Mouse (Mus musculus) forebrain, embryonic 10.5 days (tissue): ENCODE results near the gene Clrn2. TPM values are rescaled to one million over a fixed set of nuclear protein-coding genes. Genes with fewer than 3 reads are reported as not detected.
"Not testable (repeated sequence)": the region's sequence is repeated elsewhere in the genome, so short reads cannot be mapped to it uniquely, and the experiment has no call there.

Experiments used
- DNase-seq: peaks from one replicate; pipeline ENCODE4 v3.0.0-alpha.2; 2017; ENCODE audit warnings: low spot score; ENCODE audit errors: extremely low spot score
- H3K27ac ChIP-seq: fragments of 300-500 bp; sonication (generic); 2 replicates; pipeline ENCODE4 v1.5.1; 2016; ENCODE audit warnings: mild to moderate bottlenecking
- H3K27me3 ChIP-seq: fragments of 300-500 bp; sonication (generic); 2 replicates; pipeline ENCODE4 v1.6.1; 2016; ENCODE audit warnings: mild to moderate bottlenecking; ENCODE audit not compliant: poor library complexity, severe bottlenecking
- H3K36me3 ChIP-seq: fragments of 300-500 bp; sonication (generic); replicated peaks from 2 replicates; pipeline ENCODE4 v1.6.1; 2016; ENCODE audit warnings: mild to moderate bottlenecking, moderate library complexity
- H3K4me1 ChIP-seq: fragments of 300-500 bp; sonication (generic); 2 replicates; pipeline ENCODE4 v1.6.1; 2016
- H3K4me3 ChIP-seq: fragments of 300-500 bp; sonication (generic); 2 replicates; pipeline ENCODE4 v1.5.1; 2016; ENCODE audit warnings: mild to moderate bottlenecking, moderate library complexity
- H3K9me3 ChIP-seq: fragments of 300-500 bp; sonication (generic); 2 replicates; pipeline ENCODE4 v1.6.1; 2016; ENCODE audit warnings: mild to moderate bottlenecking, moderate library complexity
- WGBS: fragments of 180-500 bp; shearing (Covaris S2); methylation state at CpG from one replicate; pipeline ENCODE4 v1.1.7; 2016; 5-methylcytosine and 5-hydroxymethylcytosine counted together
- polyA plus RNA-seq: library from polyadenylated mRNA; unstranded; fragments of >200 nt; fragmentation: Nextera tagmentation; extraction: Ambion mirVana; gene quantifications from 2 replicates; pipeline ENCODE4 v1.2.1, GENCODE M21; 2016

Gene Clrn2
- polyA plus RNA-seq, result 0.15 TPM in 1 of 2 replicates, not detected in the other

- WGBS, result 79% methylated on average over 6 of the region's 6 CpGs
- peaks cover 23% of the 10 kb centered on the region for H3K4me1 ChIP-seq
- H3K27me3 ChIP-seq, result no peaks in the 10 kb centered on the region
Measured at GRCm38 (mm10) chr5:45453451-45453850, at the start of gene Clrn2. Gene Clrn2, plus strand, starts transcription at chr5:45453751.

GRCm38 (mm10) chr5:45406129-45406528, 47.4 kb upstream of the Clrn2 start:
- Histone ChIP-seq H3K36me3 (no peaks in the 10 kb centered on the region), H3K27me3 (no peaks in the 10 kb centered on the region), H3K9me3 (no peaks in the 10 kb centered on the region), H3K27ac (no peak overlapping the region), H3K4me3 (no peak overlapping the region), H3K4me1 (0 out of 2 replicates have a peak, but pooled peaks cover 4% of the 10 kb centered on the region)
- 88% methylated on average over 2 of the region's 2 CpGs for WGBS
- no peak for DNase-seq

More at GRCm38 (mm10) chr5:45453451-45453850, at the start of gene Clrn2:
- no peaks in the 10 kb centered on the region for H3K36me3 ChIP-seq
- no peaks in the 10 kb centered on the region for H3K9me3 ChIP-seq
- no peak within 1 kb of the TSS for H3K4me3 ChIP-seq
- no peak within 1 kb of the TSS for H3K27ac ChIP-seq
- no peak for DNase-seq

- Histone ChIP-seq H3K36me3 (no peaks in the 10 kb centered on the region), H3K4me3 (no peak overlapping the region), H3K27ac (no peak overlapping the region), H3K4me1 (no peaks in the 10 kb centered on the region), H3K9me3 (no peaks in the 10 kb centered on the region), H3K27me3 (no peaks in the 10 kb centered on the region)
- no peak for DNase-seq
- 91% methylated on average over 3 of the region's 3 CpGs for WGBS
Measured at GRCm38 (mm10) chr5:45416478-45416877, 37.1 kb upstream of the Clrn2 start.

- 77% methylated on average over 3 of the region's 3 CpGs for WGBS
- no peak for DNase-seq
- Histone ChIP-seq H3K27me3 (no peaks in the 10 kb centered on the region), H3K4me3 (no peak overlapping the region), H3K36me3 (no peaks in the 10 kb centered on the region), H3K27ac (no peak overlapping the region), H3K4me1 (peaks cover 3% of the 10 kb centered on the region; the same call in 1 of the 2 replicates), H3K9me3 (no peaks in the 10 kb centered on the region)
Measured at GRCm38 (mm10) chr5:45417859-45418443, 35.6 kb upstream of the Clrn2 start.

- Histone ChIP-seq H3K36me3 (no peaks in the 10 kb centered on the region), H3K9me3 (no peaks in the 10 kb centered on the region), H3K4me1 (peaks cover 3% of the 10 kb centered on the region; the same call in 1 of the 2 replicates), H3K27ac (no peak overlapping the region), H3K27me3 (no peaks in the 10 kb centered on the region), H3K4me3 (no peak overlapping the region)
- DNase-seq, result no peak
- 72% methylated on average over 10 of the region's 10 CpGs for WGBS
Measured at GRCm38 (mm10) chr5:45419841-45420638, 33.5 kb upstream of the Clrn2 start.

- Histone ChIP-seq H3K36me3 (no peaks in the 10 kb centered on the region), H3K27ac (no peak overlapping the region), H3K4me1 (peaks cover 3% of the 10 kb centered on the region; the same call in 1 of the 2 replicates), H3K27me3 (no peaks in the 10 kb centered on the region), H3K4me3 (no peak overlapping the region), H3K9me3 (peaks cover 3% of the 10 kb centered on the region; the same call in 1 of the 2 replicates)
- DNase-seq, result no peak
- WGBS, result 76% methylated on average over 12 of the region's 12 CpGs
Measured at GRCm38 (mm10) chr5:45421881-45422844, 31.4 kb upstream of the Clrn2 start.

- Histone ChIP-seq H3K27ac (no peak overlapping the region), H3K4me3 (no peak overlapping the region), H3K4me1 (peaks cover 3% of the 10 kb centered on the region; the same call in 1 of the 2 replicates), H3K27me3 (no peaks in the 10 kb centered on the region), H3K36me3 (no peaks in the 10 kb centered on the region), H3K9me3 (peaks cover 3% of the 10 kb centered on the region; the same call in 1 of the 2 replicates)
- WGBS, result 50% methylated on average over 8 of the region's 8 CpGs
- DNase-seq, result peak; percentile 46
Measured at GRCm38 (mm10) chr5:45424021-45424886, 29.3 kb upstream of the Clrn2 start.

GRCm38 (mm10) chr5:45425771-45426170, 27.8 kb upstream of the Clrn2 start:
- not testable (repeated sequence) for H3K27me3 ChIP-seq, H3K36me3 ChIP-seq, H3K4me1 ChIP-seq, H3K9me3 ChIP-seq, H3K4me3 ChIP-seq, H3K27ac ChIP-seq, DNase-seq
- 48% methylated on average over 1 of the region's 1 CpGs for WGBS

GRCm38 (mm10) chr5:45426416-45427034, 27.0 kb upstream of the Clrn2 start:
- Histone ChIP-seq H3K27me3 (no peaks in the 10 kb centered on the region), H3K4me1 (peaks cover 3% of the 10 kb centered on the region; the same call in 1 of the 2 replicates), H3K36me3 (no peaks in the 10 kb centered on the region), H3K4me3 (no peak overlapping the region), H3K9me3 (peaks cover 3% of the 10 kb centered on the region; the same call in 1 of the 2 replicates), H3K27ac (no peak overlapping the region)
- DNase-seq, result no peak
- WGBS, result 78% methylated on average over 1 of the region's 1 CpGs

- DNase-seq, result no peak
- peaks cover 3% of the 10 kb centered on the region; the same call in 1 of the 2 replicates for H3K9me3 ChIP-seq
- no peak overlapping the region for H3K27ac ChIP-seq
- no peaks in the 10 kb centered on the region for H3K4me1 ChIP-seq
- peaks cover 7% of the 10 kb centered on the region for H3K36me3 ChIP-seq
- H3K27me3 ChIP-seq, result no peaks in the 10 kb centered on the region
- 94% methylated on average over 7 of the region's 7 CpGs for WGBS
- H3K4me3 ChIP-seq, result no peak overlapping the region
Measured at GRCm38 (mm10) chr5:45427891-45428290, 25.7 kb upstream of the Clrn2 start.
